Mouse (Mus musculus) embryonic facial prominence, embryonic 12.5 days (tissue): ENCODE data around the gene Negr1. TPM values are rescaled to one million over a fixed set of nuclear protein-coding genes. Genes with fewer than 3 reads are reported as not detected.

Source experiments
- ATAC-seq: fragments of 200-750 bp; cut with Nextera tagmentation; 2 replicates; pipeline ENCODE4 v1.8.0; 2017; ENCODE audit not compliant: insufficient number of reproducible peaks, insufficient read depth, low FRiP score, low TSS enrichment
- H3K27ac ChIP-seq: fragments of 300-500 bp; sonication (generic); 2 replicates; pipeline ENCODE4 v1.5.1; 2016; ENCODE audit warnings: mild to moderate bottlenecking
- H3K27me3 ChIP-seq: fragments of 300-500 bp; sonication (generic); 2 replicates; pipeline ENCODE4 v1.6.1; 2016; ENCODE audit warnings: mild to moderate bottlenecking, moderate library complexity
- H3K36me3 ChIP-seq: fragments of 300-500 bp; sonication (generic); 2 replicates; pipeline ENCODE4 v1.6.1; 2016; ENCODE audit warnings: mild to moderate bottlenecking
- H3K4me1 ChIP-seq: fragments of 300-500 bp; sonication (generic); 2 replicates; pipeline ENCODE4 v1.6.1; 2016
- H3K4me2 ChIP-seq: fragments of 300-500 bp; sonication (generic); replicated peaks from 2 replicates; pipeline ENCODE4 v1.6.1; 2016; ENCODE audit warnings: mild to moderate bottlenecking, moderate library complexity
- H3K4me3 ChIP-seq: fragments of 300-500 bp; sonication (generic); 2 replicates; pipeline ENCODE4 v1.5.1; 2016; ENCODE audit warnings: mild to moderate bottlenecking
- H3K9ac ChIP-seq: fragments of 300-500 bp; sonication (generic); 2 replicates; pipeline ENCODE4 v1.6.1; 2016; ENCODE audit warnings: mild to moderate bottlenecking, moderate library complexity
- H3K9me3 ChIP-seq: fragments of 300-500 bp; sonication (generic); 2 replicates; pipeline ENCODE4 v1.6.1; 2016; ENCODE audit warnings: mild to moderate bottlenecking, moderate library complexity
- WGBS: fragments of 180-500 bp; shearing (Covaris S2); methylation state at CpG from one replicate; pipeline ENCODE4 v1.1.7; 2016; 5-methylcytosine and 5-hydroxymethylcytosine counted together
- polyA plus RNA-seq: library from polyadenylated mRNA; unstranded; fragments of >200 nt; fragmentation: Nextera tagmentation; extraction: Ambion mirVana; gene quantifications from 2 replicates; pipeline ENCODE4 v1.2.1, GENCODE M21; 2016

The Negr1 gene
- polyA plus RNA-seq, 1 experiment from 2014 or later = 6.0 TPM

GRCm38 (mm10) chr3:156976816-156977215 is 415.2 kb downstream of the Negr1 start:
- Histone ChIP-seq H3K4me2 (no peak overlapping the region), H3K9me3 (no peaks in the 10 kb centered on the region), H3K4me3 (no peak overlapping the region), H3K27me3 (no peaks in the 10 kb centered on the region), H3K4me1 (no peaks in the 10 kb centered on the region), H3K27ac (no peak overlapping the region), H3K36me3 (no peaks in the 10 kb centered on the region), H3K9ac (no peak overlapping the region)
- 53% methylated on average over 2 of the region's 2 CpGs for WGBS
- ATAC-seq = no peak

GRCm38 (mm10) chr3:156980042-156980716 is 418.6 kb downstream of the Negr1 start:
- WGBS = 70% methylated on average over 11 of the region's 11 CpGs
- no peak for ATAC-seq
- H3K4me1 ChIP-seq = no peaks in the 10 kb centered on the region

GRCm38 (mm10) chr3:156982102-156982501 is 420.5 kb downstream of the Negr1 start:
- H3K9ac ChIP-seq = no peak overlapping the region
- H3K36me3 ChIP-seq = no peaks in the 10 kb centered on the region
- WGBS = 53% methylated on average over 4 of the region's 4 CpGs
- H3K4me3 ChIP-seq = no peak overlapping the region
- H3K27me3 ChIP-seq = no peaks in the 10 kb centered on the region
- H3K9me3 ChIP-seq = no peaks in the 10 kb centered on the region
- no peaks in the 10 kb centered on the region for H3K4me1 ChIP-seq
- H3K27ac ChIP-seq = no peak overlapping the region
- no peak overlapping the region for H3K4me2 ChIP-seq
- no peak for ATAC-seq

More at GRCm38 (mm10) chr3:156980042-156980716, 418.6 kb downstream of the Negr1 start:
- Histone ChIP-seq H3K27ac (no peak overlapping the region), H3K4me2 (no peak overlapping the region), H3K4me3 (no peak overlapping the region), H3K9me3 (no peaks in the 10 kb centered on the region), H3K36me3 (no peaks in the 10 kb centered on the region), H3K9ac (no peak overlapping the region), H3K27me3 (no peaks in the 10 kb centered on the region)

- H3K4me2 ChIP-seq = no peak overlapping the region
- no peak overlapping the region for H3K9ac ChIP-seq
- no peaks in the 10 kb centered on the region for H3K36me3 ChIP-seq
- ATAC-seq = no peak
- H3K9me3 ChIP-seq = no peaks in the 10 kb centered on the region
- 89% methylated on average over 3 of the region's 3 CpGs for WGBS
- no peak overlapping the region for H3K27ac ChIP-seq
- no peak overlapping the region for H3K4me3 ChIP-seq
- no peaks in the 10 kb centered on the region for H3K27me3 ChIP-seq
- no peaks in the 10 kb centered on the region for H3K4me1 ChIP-seq
Measured at GRCm38 (mm10) chr3:156987113-156987512, 425.5 kb downstream of the Negr1 start.

- Histone ChIP-seq H3K9ac (no peak overlapping the region), H3K36me3 (no peaks in the 10 kb centered on the region), H3K27me3 (no peaks in the 10 kb centered on the region), H3K27ac (no peak overlapping the region), H3K4me1 (no peaks in the 10 kb centered on the region), H3K4me2 (no peak overlapping the region), H3K4me3 (no peak overlapping the region), H3K9me3 (no peaks in the 10 kb centered on the region)
- no peak for ATAC-seq
- WGBS = 62% methylated on average over 2 of the region's 2 CpGs
Measured at GRCm38 (mm10) chr3:156992171-156992570, 430.6 kb downstream of the Negr1 start.

GRCm38 (mm10) chr3:156992811-156993210 is 431.2 kb downstream of the Negr1 start:
- no peaks in the 10 kb centered on the region for H3K36me3 ChIP-seq
- no peaks in the 10 kb centered on the region for H3K27me3 ChIP-seq
- H3K4me2 ChIP-seq = no peak overlapping the region
- no peak overlapping the region for H3K4me3 ChIP-seq
- no peak for ATAC-seq
- no peak overlapping the region for H3K27ac ChIP-seq
- WGBS = 62% methylated on average over 1 of the region's 1 CpGs
- H3K9me3 ChIP-seq = no peaks in the 10 kb centered on the region
- no peaks in the 10 kb centered on the region for H3K4me1 ChIP-seq
- H3K9ac ChIP-seq = no peak overlapping the region

DNA sequence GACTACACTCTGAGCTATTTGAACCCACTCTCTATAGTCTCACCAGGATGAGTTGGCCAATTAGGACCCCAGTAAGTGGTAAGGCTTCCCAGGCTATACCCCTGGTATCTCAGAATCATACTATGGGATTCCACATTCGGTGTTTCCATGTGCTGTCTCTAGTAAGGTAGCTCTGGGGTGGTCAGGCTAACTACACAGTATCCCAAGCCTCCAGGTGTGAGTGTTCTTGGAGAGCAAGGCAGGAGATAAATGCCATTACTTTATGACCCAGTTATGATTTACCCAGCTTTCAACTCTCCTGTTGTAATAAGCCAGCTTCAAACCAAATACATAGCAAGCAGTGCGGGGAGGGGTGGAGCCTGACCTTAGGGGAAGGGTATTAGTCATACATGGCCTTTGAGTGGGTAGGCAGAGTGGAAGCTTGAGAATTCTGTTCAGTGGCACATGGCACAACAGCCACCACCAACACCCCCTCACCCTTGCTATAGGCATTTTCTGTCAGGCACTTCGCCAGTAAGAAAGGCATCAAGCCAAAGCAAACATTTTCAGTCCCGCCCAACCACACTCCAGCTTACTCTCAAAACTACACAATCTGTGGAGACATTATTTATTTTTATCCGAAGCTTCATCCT is 437.7 kb downstream of the Negr1 start:
- H3K27me3 ChIP-seq = no peaks in the 10 kb centered on the region
- no peak for ATAC-seq
- H3K4me3 ChIP-seq = no peak overlapping the region
- 67% methylated on average over 5 of the region's 5 CpGs for WGBS
- H3K36me3 ChIP-seq = no peaks in the 10 kb centered on the region
- H3K4me2 ChIP-seq = no peak overlapping the region
- no peaks in the 10 kb centered on the region for H3K9me3 ChIP-seq
- no peaks in the 10 kb centered on the region for H3K4me1 ChIP-seq
- no peak overlapping the region for H3K27ac ChIP-seq
- no peak overlapping the region for H3K9ac ChIP-seq

DNA sequence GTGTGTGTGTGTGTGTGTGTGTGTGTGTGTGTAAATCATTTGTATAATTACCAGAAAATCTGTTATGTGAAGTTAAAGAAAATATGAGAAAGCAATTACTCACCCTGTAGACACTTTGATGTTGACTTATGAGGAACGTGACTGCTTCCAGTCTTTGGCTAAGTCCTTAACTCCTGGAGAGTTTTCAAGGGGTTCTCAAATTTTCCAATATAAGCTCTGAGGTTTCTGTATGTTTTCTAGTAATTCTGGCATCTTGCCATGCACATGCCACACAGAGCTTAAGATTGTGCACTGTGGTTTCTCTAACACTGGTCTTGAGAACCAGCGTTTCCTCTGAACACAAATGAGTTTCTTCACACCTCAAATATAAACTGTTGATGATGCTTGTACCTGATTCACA is 460.0 kb downstream of the Negr1 start:
- no peak for ATAC-seq
- H3K4me3 ChIP-seq = no peak overlapping the region
- 58% methylated on average over 2 of the region's 2 CpGs for WGBS
- H3K9me3 ChIP-seq = no peaks in the 10 kb centered on the region
- no peak overlapping the region for H3K27ac ChIP-seq
- no peak overlapping the region for H3K9ac ChIP-seq
- H3K36me3 ChIP-seq = no peaks in the 10 kb centered on the region
- no peak overlapping the region for H3K4me2 ChIP-seq
- H3K27me3 ChIP-seq = no peaks in the 10 kb centered on the region
- no peaks in the 10 kb centered on the region for H3K4me1 ChIP-seq

DNA sequence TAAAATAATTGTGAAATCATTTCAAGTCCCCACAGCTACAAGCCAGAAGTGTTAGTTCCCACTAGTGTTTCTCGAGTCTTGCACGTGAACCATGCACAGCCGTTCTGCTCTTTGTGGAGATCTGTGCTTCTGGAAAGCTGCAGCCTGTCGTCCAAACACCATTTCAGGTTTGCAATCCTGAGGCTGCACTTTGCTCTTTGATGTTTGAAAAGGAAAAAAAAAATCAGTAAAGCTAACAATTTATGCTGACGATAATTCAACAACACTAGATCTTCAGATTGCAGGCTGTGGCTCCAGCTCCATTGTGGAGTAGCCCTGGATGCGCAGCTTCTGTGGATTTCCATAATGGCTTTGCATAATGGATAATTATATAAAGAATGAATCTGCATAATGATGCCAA is 463.0 kb downstream of the Negr1 start:
- Histone ChIP-seq H3K4me1 (no peaks in the 10 kb centered on the region), H3K27ac (no peak overlapping the region), H3K9ac (no peak overlapping the region), H3K9me3 (no peaks in the 10 kb centered on the region), H3K27me3 (no peaks in the 10 kb centered on the region), H3K4me2 (no peak overlapping the region), H3K36me3 (no peaks in the 10 kb centered on the region), H3K4me3 (no peak overlapping the region)
- WGBS = 75% methylated on average over 6 of the region's 6 CpGs
- ATAC-seq = no peak

DNA sequence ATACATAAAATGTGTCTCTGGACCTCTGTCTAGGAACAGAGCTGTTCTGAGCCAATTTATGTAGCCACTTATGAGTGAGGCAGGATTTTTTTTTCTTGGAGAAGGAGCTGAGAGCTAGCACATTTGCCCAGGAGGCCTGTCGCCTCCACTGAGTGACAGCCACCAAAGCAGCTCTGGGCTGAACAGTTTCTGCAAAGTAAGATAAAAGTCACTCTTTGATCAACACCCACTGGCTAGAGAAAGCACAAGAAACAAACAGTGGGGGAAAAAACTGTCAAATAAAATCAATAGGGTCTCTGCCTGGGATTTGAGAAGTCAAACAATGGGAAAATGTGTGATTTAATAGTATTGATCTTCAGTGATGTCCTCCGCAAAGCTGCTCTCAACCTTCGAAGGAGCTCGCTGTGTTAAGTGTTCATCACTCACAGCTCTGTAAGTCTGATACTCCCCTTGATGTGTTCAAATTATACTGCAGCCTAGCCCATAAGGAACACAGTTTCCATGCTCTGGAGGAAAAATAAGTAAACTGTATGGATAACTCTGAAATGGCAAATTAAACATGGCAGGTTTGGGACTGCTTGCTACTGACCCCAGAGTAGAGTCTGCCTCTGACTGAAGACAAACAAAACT is 470.0 kb downstream of the Negr1 start:
- Histone ChIP-seq H3K4me2 (no peak overlapping the region), H3K4me1 (no peaks in the 10 kb centered on the region), H3K4me3 (no peak overlapping the region), H3K27ac (no peak overlapping the region), H3K27me3 (no peaks in the 10 kb centered on the region), H3K36me3 (no peaks in the 10 kb centered on the region), H3K9ac (no peak overlapping the region), H3K9me3 (no peaks in the 10 kb centered on the region)
- WGBS = 62% methylated on average over 4 of the region's 4 CpGs
- ATAC-seq = no peak

DNA sequence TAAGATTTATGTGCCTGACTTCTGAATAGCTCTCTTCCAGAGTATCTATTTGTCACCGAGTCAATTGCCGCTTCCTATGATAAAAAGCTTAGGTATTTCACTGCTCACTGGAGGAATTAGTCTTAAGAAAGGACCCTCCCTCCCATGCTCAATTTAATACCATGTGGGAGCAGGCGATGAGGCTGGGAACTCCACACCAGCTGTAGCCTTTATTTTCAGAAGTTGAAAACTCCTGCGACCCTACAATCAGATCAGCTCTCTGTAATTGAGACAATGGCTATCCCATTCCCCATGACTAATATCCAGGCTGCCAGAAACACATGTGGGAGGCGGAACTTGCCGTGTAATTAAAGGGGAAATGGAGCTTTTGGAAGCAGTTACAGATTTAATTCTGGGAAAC is 474.4 kb downstream of the Negr1 start:
- 51% methylated on average over 6 of the region's 6 CpGs for WGBS
- Histone ChIP-seq H3K9ac (no peak overlapping the region), H3K27ac (no peak overlapping the region), H3K4me3 (no peak overlapping the region), H3K4me1 (no peaks in the 10 kb centered on the region), H3K36me3 (no peaks in the 10 kb centered on the region), H3K27me3 (no peaks in the 10 kb centered on the region), H3K9me3 (no peaks in the 10 kb centered on the region), H3K4me2 (no peak overlapping the region)
- no peak for ATAC-seq

DNA sequence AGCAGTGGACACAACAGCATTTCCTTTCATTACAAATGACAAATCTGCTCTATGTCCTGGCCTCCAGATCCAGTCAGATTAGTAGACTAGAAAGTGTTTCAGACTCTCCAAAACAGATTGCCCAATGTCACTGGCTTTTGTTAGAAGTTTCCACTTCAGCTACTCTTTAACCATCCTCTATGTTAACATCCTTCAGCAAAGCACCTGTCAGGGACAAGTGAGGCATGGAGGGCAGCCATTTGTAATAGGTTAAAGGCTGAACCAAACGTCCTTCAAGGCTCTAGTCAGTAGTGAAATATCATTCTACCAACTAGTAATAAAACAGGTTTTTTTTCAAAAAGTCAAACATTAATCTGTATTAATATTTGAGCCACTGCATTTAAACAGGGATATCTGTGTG is 475.0 kb downstream of the Negr1 start:
- Histone ChIP-seq H3K9me3 (no peaks in the 10 kb centered on the region), H3K9ac (no peak overlapping the region), H3K27me3 (no peaks in the 10 kb centered on the region), H3K36me3 (no peaks in the 10 kb centered on the region), H3K27ac (no peak overlapping the region), H3K4me3 (no peak overlapping the region), H3K4me2 (no peak overlapping the region), H3K4me1 (no peaks in the 10 kb centered on the region)
- 69% methylated on average over 1 of the region's 1 CpGs for WGBS
- no peak for ATAC-seq
